Mouse (Mus musculus): ENCODE results near the gene Trpm3. TPM values are rescaled to one million over a fixed set of nuclear protein-coding genes. Genes with fewer than 3 reads are reported as not detected.

Trpm3 gene
- polyA plus RNA-seq, 1 experiment = 0.30 TPM

DNA sequence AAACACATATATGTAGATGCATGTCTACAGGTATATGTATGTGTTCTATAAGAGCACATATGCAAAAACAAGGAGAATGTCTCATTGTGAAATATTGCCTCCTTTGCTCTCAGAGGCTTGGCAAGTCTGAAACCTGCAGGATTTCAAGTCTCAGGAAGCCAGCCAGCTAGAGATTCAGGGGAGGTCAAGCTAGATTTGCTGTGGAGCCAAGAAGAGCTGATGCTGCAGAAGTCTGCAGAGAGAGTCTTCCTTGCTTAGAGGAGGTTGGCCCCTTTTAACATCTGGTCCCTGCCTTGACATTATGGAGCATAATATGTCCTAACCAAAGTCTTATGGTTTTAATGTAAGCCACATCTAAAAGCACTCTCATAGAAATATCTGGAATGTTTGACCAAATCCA is 323.2 kb downstream of the Trpm3 start:
- no peaks in the 10 kb centered on the region for H3K36me3 ChIP-seq (ENCODE audit: control insufficient read depth, insufficient read depth, low read length)
- no peaks in the 10 kb centered on the region for H3K4me1 ChIP-seq (replicated peaks; ENCODE audit: control insufficient read depth, insufficient read depth, low read length)
- no peaks in the 10 kb centered on the region for H3K27me3 ChIP-seq (ENCODE audit: control insufficient read depth, insufficient read depth, low read length)
- no peak overlapping the region for H3K4me3 ChIP-seq (ENCODE audit: control insufficient read depth, insufficient read depth, low read length)
- DNase-seq = no peak
- TF ChIP-seq CTCF (IDR thresholded peaks at IDR 0.05; ENCODE audit: borderline replicate concordance, control insufficient read depth, extremely low read depth, insufficient read depth, low read length, poor library complexity) (no peak), POLR2A (IDR thresholded peaks at IDR 0.05; ENCODE audit: control insufficient read depth, extremely low read depth, insufficient read depth, low read length, poor library complexity) (no peak)
- H3K27ac ChIP-seq (ENCODE audit: control insufficient read depth, insufficient read depth, low read length) = no peak overlapping the region

DNA sequence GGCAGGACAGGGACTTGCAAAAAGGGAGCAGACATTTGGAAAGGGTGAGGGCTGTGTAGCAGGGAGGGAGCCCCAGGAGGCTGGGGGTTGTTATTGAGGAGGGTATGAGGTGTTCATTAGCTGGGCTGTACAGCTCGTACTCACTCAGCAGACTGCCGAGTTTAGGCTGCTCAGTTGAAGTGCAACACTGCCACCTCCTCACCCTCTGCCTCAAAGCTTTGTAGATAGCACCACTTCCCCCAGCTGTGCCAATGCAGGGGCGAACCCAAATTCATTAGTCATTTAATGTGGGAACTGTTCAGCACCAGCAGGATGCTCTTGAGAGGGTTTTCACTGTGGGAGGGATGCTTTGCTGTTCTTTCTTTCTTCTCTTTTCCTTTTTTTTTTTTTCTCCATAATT is 324.7 kb downstream of the Trpm3 start:
- TF ChIP-seq CTCF (IDR thresholded peaks at IDR 0.05; ENCODE audit: borderline replicate concordance, control insufficient read depth, extremely low read depth, insufficient read depth, low read length, poor library complexity) (no peak), POLR2A (IDR thresholded peaks at IDR 0.05; ENCODE audit: control insufficient read depth, extremely low read depth, insufficient read depth, low read length, poor library complexity) (no peak)
- Histone ChIP-seq H3K4me3 (ENCODE audit: control insufficient read depth, insufficient read depth, low read length) (no peak overlapping the region), H3K36me3 (ENCODE audit: control insufficient read depth, insufficient read depth, low read length) (no peaks in the 10 kb centered on the region), H3K27me3 (ENCODE audit: control insufficient read depth, insufficient read depth, low read length) (no peaks in the 10 kb centered on the region), H3K27ac (ENCODE audit: control insufficient read depth, insufficient read depth, low read length) (no peak overlapping the region), H3K4me1 (replicated peaks; ENCODE audit: control insufficient read depth, insufficient read depth, low read length) (no peaks in the 10 kb centered on the region)
- no peak for DNase-seq
- 48% methylated on average over 3 of the region's 3 CpGs for WGBS

DNA sequence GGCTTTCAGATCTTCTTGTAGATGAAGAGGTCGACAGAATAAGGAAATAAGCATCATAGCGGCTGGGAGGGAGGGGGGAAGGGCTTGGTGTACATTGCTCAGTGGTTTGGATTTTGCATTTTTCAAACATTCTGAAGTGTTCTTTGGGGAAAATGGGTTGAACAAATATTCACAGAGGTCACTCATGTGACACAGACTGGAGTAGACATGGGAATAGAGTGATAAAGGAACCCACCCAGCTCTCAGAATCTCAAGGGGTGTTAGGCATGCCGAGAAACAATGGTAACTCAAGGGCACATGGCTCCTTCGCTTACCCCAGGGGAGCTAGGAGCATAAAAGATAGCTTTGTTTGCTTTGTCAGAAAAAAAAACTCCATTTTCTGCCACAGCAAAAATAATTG is 330.8 kb downstream of the Trpm3 start:
- DNase-seq = no peak
- Histone ChIP-seq H3K27ac (ENCODE audit: control insufficient read depth, insufficient read depth, low read length) (no peak overlapping the region), H3K4me3 (ENCODE audit: control insufficient read depth, insufficient read depth, low read length) (no peak overlapping the region), H3K36me3 (ENCODE audit: control insufficient read depth, insufficient read depth, low read length) (no peaks in the 10 kb centered on the region), H3K4me1 (replicated peaks; ENCODE audit: control insufficient read depth, insufficient read depth, low read length) (no peaks in the 10 kb centered on the region), H3K27me3 (ENCODE audit: control insufficient read depth, insufficient read depth, low read length) (no peaks in the 10 kb centered on the region)
- TF ChIP-seq POLR2A (IDR thresholded peaks at IDR 0.05; ENCODE audit: control insufficient read depth, extremely low read depth, insufficient read depth, low read length, poor library complexity) (no peak), CTCF (IDR thresholded peaks at IDR 0.05; ENCODE audit: borderline replicate concordance, control insufficient read depth, extremely low read depth, insufficient read depth, low read length, poor library complexity) (no peak)
- 78% methylated on average over 4 of the region's 4 CpGs for WGBS

DNA sequence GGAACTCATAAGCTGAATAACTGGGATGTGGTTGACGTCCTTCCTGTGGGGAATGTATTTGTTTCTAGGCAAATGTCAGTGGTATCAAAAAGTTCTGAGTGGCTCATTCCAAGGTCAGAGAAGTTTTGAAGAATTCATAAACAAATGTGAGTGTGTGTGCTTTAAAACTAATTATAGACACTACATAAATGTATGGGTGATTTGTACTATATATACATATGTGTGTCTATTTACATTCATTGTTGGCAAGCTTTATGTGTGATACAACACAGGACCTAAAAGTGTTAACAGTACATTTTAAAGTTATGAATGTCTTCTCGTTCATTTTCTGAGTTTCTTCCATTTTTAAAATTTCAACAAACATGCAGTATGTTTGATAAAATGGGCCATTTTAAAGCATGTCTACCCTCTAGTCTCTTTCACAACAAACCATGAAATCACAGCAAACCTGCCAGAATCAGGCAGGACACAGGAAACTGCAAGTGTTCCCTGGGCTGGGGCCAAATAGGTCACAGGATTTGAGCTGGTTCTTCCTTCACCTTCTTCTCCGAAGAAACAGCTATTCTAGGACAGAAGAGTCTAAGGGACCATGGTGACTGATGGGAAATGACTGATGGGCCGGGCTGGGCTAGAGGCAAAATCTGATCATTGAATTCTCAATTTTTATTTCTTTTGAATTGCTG is 334.3 kb downstream of the Trpm3 start:
- TF ChIP-seq CTCF (IDR thresholded peaks at IDR 0.05; ENCODE audit: borderline replicate concordance, control insufficient read depth, extremely low read depth, insufficient read depth, low read length, poor library complexity) = no peak
- no peak for TF ChIP-seq POLR2A (IDR thresholded peaks at IDR 0.05; ENCODE audit: control insufficient read depth, extremely low read depth, insufficient read depth, low read length, poor library complexity)

DNA sequence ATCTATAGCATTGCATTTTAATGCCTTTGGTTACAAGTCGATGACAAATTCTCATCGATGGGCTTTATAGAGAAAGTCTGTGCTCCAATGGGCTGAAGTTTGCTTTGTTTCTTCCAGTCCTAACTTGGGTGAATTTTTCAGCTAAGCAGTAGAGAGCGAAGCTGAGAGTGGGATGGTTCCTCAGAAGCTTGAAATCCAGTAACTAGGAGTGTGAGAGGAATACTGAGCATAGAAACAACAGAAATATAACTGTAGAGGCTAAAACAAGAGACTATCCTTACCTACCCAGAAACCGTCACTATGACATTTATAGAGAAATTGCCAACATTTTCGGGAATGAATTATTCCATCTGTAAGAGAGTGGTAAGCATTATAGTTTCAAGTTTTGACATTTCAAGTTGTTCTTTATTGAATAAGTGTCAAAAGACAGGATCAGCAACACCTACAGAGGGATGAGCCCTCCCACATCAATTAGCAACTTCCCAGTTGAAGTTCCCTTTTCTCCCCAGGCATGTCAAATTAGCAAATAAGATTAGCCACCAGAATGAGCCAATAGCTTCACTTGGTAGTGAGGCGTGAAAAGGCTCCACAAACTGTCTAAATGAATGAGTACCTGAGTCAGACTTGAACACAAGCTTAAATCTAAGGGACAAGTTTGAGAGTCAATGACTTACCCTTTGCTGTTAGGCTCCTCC is 339.6 kb downstream of the Trpm3 start:
- Histone ChIP-seq H3K27me3 (ENCODE audit: control insufficient read depth, insufficient read depth, low read length) (no peaks in the 10 kb centered on the region), H3K4me1 (replicated peaks; ENCODE audit: control insufficient read depth, insufficient read depth, low read length) (no peaks in the 10 kb centered on the region), H3K27ac (ENCODE audit: control insufficient read depth, insufficient read depth, low read length) (no peak overlapping the region), H3K4me3 (ENCODE audit: control insufficient read depth, insufficient read depth, low read length) (no peak overlapping the region), H3K36me3 (ENCODE audit: control insufficient read depth, insufficient read depth, low read length) (no peaks in the 10 kb centered on the region)
- TF ChIP-seq CTCF (IDR thresholded peaks at IDR 0.05; ENCODE audit: borderline replicate concordance, control insufficient read depth, extremely low read depth, insufficient read depth, low read length, poor library complexity) (no peak), POLR2A (IDR thresholded peaks at IDR 0.05; ENCODE audit: control insufficient read depth, extremely low read depth, insufficient read depth, low read length, poor library complexity) (no peak)
- WGBS = 90% methylated on average over 6 of the region's 6 CpGs
- no peak for DNase-seq

More for the DNA sequence above, 334.3 kb downstream of the Trpm3 start:
- no peak for DNase-seq
- WGBS = 82% methylated on average over 4 of the region's 4 CpGs
- Histone ChIP-seq H3K4me1 (replicated peaks; ENCODE audit: control insufficient read depth, insufficient read depth, low read length) (no peaks in the 10 kb centered on the region), H3K27ac (ENCODE audit: control insufficient read depth, insufficient read depth, low read length) (no peak overlapping the region), H3K36me3 (ENCODE audit: control insufficient read depth, insufficient read depth, low read length) (no peaks in the 10 kb centered on the region), H3K27me3 (ENCODE audit: control insufficient read depth, insufficient read depth, low read length) (no peaks in the 10 kb centered on the region), H3K4me3 (ENCODE audit: control insufficient read depth, insufficient read depth, low read length) (no peak overlapping the region)

DNA sequence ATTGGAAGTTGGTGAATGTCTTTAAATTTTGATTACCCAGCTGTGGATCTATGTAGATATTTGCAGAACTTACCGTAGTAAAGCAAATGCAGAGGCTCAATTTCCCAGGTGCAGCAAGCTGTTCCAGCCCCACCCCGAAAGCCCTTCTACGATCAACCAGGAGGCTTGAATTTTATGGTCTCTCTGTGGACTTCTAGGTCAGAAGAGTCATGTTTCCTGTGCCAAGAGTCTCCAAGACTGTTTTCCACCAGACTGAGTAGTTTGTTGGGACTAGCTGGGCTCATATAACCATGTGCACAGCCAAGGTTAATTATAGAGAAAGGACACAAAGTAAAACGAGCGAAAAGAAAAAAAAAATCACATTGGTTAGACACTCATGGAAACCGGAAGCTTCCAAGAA is 364.6 kb downstream of the Trpm3 start:
- 91% methylated on average over 6 of the region's 6 CpGs for WGBS
- no peak overlapping the region for H3K27ac ChIP-seq (ENCODE audit: control insufficient read depth, insufficient read depth, low read length)
- no peaks in the 10 kb centered on the region for H3K4me1 ChIP-seq (replicated peaks; ENCODE audit: control insufficient read depth, insufficient read depth, low read length)
- no peaks in the 10 kb centered on the region for H3K36me3 ChIP-seq (ENCODE audit: control insufficient read depth, insufficient read depth, low read length)
- H3K27me3 ChIP-seq (ENCODE audit: control insufficient read depth, insufficient read depth, low read length) = no peaks in the 10 kb centered on the region
- no peak overlapping the region for H3K4me3 ChIP-seq (ENCODE audit: control insufficient read depth, insufficient read depth, low read length)
- TF ChIP-seq POLR2A (IDR thresholded peaks at IDR 0.05; ENCODE audit: control insufficient read depth, extremely low read depth, insufficient read depth, low read length, poor library complexity) (no peak), CTCF (IDR thresholded peaks at IDR 0.05; ENCODE audit: borderline replicate concordance, control insufficient read depth, extremely low read depth, insufficient read depth, low read length, poor library complexity) (no peak)
- DNase-seq = no peak
